8 mouse cellular contexts compared by ENCODE assay signal in genomic region chr5:149524242-149524858, GRCm38 (mm10). TPM values are rescaled to one million over a fixed set of nuclear protein-coding genes. Genes with fewer than 3 reads are reported as not detected.
DNase-seq lines count a peak whose midpoint lies in the region; ATAC-seq and TF ChIP-seq lines count a peak whose summit lies in the region.

No protein-coding gene starts in this region.

- H3K27me3 ChIP-seq in forebrain, embryonic 16.5 days (replicated peaks; ENCODE audit: control insufficient read depth, insufficient read depth, low read length) = no peaks in the 10 kb centered on the region
- no peaks in the 10 kb centered on the region for H3K27me3 ChIP-seq in lung, embryonic 14.5 days (ENCODE audit: insufficient read depth, low read length)
- H3K27me3 ChIP-seq in thymus, adult 2 months (ENCODE audit: control insufficient read depth, insufficient read depth, low read length) = no peaks in the 10 kb centered on the region

- in situ Hi-C loops in ES-E14 (cut with MboI; ENCODE audit: low sequenced_read_pairs in 2 of 2, unreplicated experiment in 2 of 2) = no loop called here

- peak overlapping the region; percentile 66; the same call in 1 of the 2 replicates for H3K9ac ChIP-seq in ES-E14 (ENCODE audit: insufficient read depth, low read depth, low read length, poor library complexity, severe bottlenecking)
- peak overlapping the region; percentile 46 for H3K9ac ChIP-seq in forebrain, embryonic 16.5 days (replicated peaks; ENCODE audit: low read depth, low read length)
- H3K9ac ChIP-seq in lung, embryonic 14.5 days = no peak overlapping the region

- peak overlapping the region; percentile 43 for H3K4me2 ChIP-seq in forebrain, embryonic 16.5 days (ENCODE audit: low read length)
- peak overlapping the region; percentile 49 for H3K4me2 ChIP-seq in lung, embryonic 14.5 days

- intact Hi-C loops in heart, postnatal 25 days (cut with DNase I) = loop anchor here (1.0 to 2.0 kb wide), 2 partner anchors 70 to 716 kb away; no protein-coding TSS in a partner anchor

- peak; percentile 79 for ATAC-seq in forebrain, embryonic 16.5 days
- peak; percentile 75 for ATAC-seq in lung, embryonic 14.5 days (ENCODE audit: insufficient read depth)

- H3K36me3 ChIP-seq in ES-E14 (ENCODE audit: control insufficient read depth, insufficient read depth, low read length, poor library complexity, severe bottlenecking) = no peaks in the 10 kb centered on the region
- no peaks in the 10 kb centered on the region for H3K36me3 ChIP-seq in forebrain, embryonic 16.5 days (ENCODE audit: control insufficient read depth, insufficient read depth)
- H3K36me3 ChIP-seq in lung, embryonic 14.5 days (ENCODE audit: insufficient read depth) = no peaks in the 10 kb centered on the region
- no peaks in the 10 kb centered on the region for H3K36me3 ChIP-seq in thymus, adult 2 months (ENCODE audit: control insufficient read depth, insufficient read depth, low read length)

- peak; percentile 99 for TF ChIP-seq CTCF in lung, embryonic 14.5 days (IDR thresholded peaks at IDR 0.05; ENCODE audit: low read depth)
- TF ChIP-seq CTCF in olfactory bulb, adult 2 months (IDR thresholded peaks at IDR 0.05; ENCODE audit: insufficient read depth, low read depth, low read length) = peak; percentile 65
- no peak for TF ChIP-seq CTCF in thymus, adult 2 months (IDR thresholded peaks at IDR 0.05; ENCODE audit: borderline replicate concordance, control insufficient read depth, extremely low read depth, insufficient read depth, low read length, poor library complexity)

- H3K4me1 ChIP-seq in ES-E14 (ENCODE audit: control insufficient read depth in 2 of 2, insufficient read depth in 2 of 2, low read length in 2 of 2, poor library complexity in 1 of 2) = peaks cover 3 to 20% of the 10 kb centered on the region in 2 experiments; a peak in 3 of 4 replicates
- peaks cover 43% of the 10 kb centered on the region for H3K4me1 ChIP-seq in forebrain, embryonic 16.5 days (replicated peaks; ENCODE audit: control insufficient read depth, insufficient read depth, low read length)
- H3K4me1 ChIP-seq in lung, embryonic 14.5 days (ENCODE audit: insufficient read depth) = peaks cover 10% of the 10 kb centered on the region
- peaks cover 24% of the 10 kb centered on the region for H3K4me1 ChIP-seq in olfactory bulb, adult 2 months (ENCODE audit: control insufficient read depth, insufficient read depth, low read length)
- peaks cover 20% of the 10 kb centered on the region for H3K4me1 ChIP-seq in thymus, adult 2 months (replicated peaks; ENCODE audit: control insufficient read depth, insufficient read depth, low read length)

- no peaks in the 10 kb centered on the region for H3K9me3 ChIP-seq in ES-E14 (ENCODE audit: control insufficient read depth, insufficient read depth, low read depth, low read length)
- no peaks in the 10 kb centered on the region for H3K9me3 ChIP-seq in forebrain, embryonic 16.5 days (ENCODE audit: control insufficient read depth, low read length)
- no peaks in the 10 kb centered on the region for H3K9me3 ChIP-seq in lung, embryonic 14.5 days (ENCODE audit: low read depth, low read length)

- 4% methylated on average over 16 of the region's 16 CpGs for WGBS in forebrain, embryonic 16.5 days
- WGBS in lung, embryonic 14.5 days = 15% methylated on average over 16 of the region's 16 CpGs
- 12% methylated on average over 16 of the region's 16 CpGs for WGBS in olfactory bulb, adult 2 months
- 46% methylated on average over 16 of the region's 16 CpGs for WGBS in thymus, adult 2 months

- no peak overlapping the region for H3K27ac ChIP-seq in ES-E14 (ENCODE audit: insufficient read depth, low read depth, low read length, poor library complexity, severe bottlenecking)
- H3K27ac ChIP-seq in forebrain, embryonic 16.5 days (ENCODE audit: low read length) = peak overlapping the region; percentile 92
- peak overlapping the region; percentile 64 for H3K27ac ChIP-seq in lung, embryonic 14.5 days (ENCODE audit: low read depth)
- peak overlapping the region; percentile 18; the same call in 1 of the 2 replicates for H3K27ac ChIP-seq in olfactory bulb, adult 2 months (ENCODE audit: insufficient read depth, low read depth, low read length)
- H3K27ac ChIP-seq in thymus, adult 2 months (ENCODE audit: control insufficient read depth, insufficient read depth, low read length) = no peak overlapping the region

- H3K4me3 ChIP-seq in ES-E14 (ENCODE audit: insufficient read depth in 1 of 2, low read depth in 1 of 2, low read length in 2 of 2, poor library complexity in 1 of 2, severe bottlenecking in 1 of 2) = peak overlapping the region; percentile 11 to 12; a peak in 3 of 4 replicates
- H3K4me3 ChIP-seq in forebrain, embryonic 16.5 days (replicated peaks; ENCODE audit: low read length) = 0 out of 2 replicates have a peak overlapping the region, but pooled peaks have one; percentile 3
- H3K4me3 ChIP-seq in lung, embryonic 14.5 days (ENCODE audit: low read depth, low read length) = no peak overlapping the region; the same call in 1 of the 2 replicates
- H3K4me3 ChIP-seq in olfactory bulb, adult 2 months (ENCODE audit: insufficient read depth, low read depth, low read length) = peak overlapping the region; percentile 8; the same call in 1 of the 2 replicates
- no peak overlapping the region for H3K4me3 ChIP-seq in thymus, adult 2 months (ENCODE audit: control insufficient read depth, insufficient read depth, low read length)

- TF ChIP-seq POLR2A in olfactory bulb, adult 2 months (IDR thresholded peaks at IDR 0.05; ENCODE audit: insufficient read depth, low read depth, low read length) = no peak
- no peak for TF ChIP-seq POLR2A in thymus, adult 2 months (IDR thresholded peaks at IDR 0.05; ENCODE audit: control insufficient read depth, extremely low read depth, insufficient read depth, low read length, poor library complexity)

- DNase-seq in ES-E14 (ENCODE audit: low read depth, low spot score) = peak; percentile 86
- peak; percentile 77 for DNase-seq in cerebellum, adult 11-12 months
- DNase-seq in heart, postnatal 25 days (ENCODE audit: low spot score) = peak; percentile 60
- DNase-seq in layer of hippocampus, adult 11-12 months (ENCODE audit: low spot score) = peak; percentile 93
- DNase-seq in lung, embryonic 14.5 days = peak; percentile 96
- DNase-seq in thymus, adult 2 months = peak; percentile 82

TF ChIP-seq in ES-E14, 5 proteins besides CTCF, POLR2A, EP300 and RAD21:
- TF ChIP-seq ZC3H11A (IDR thresholded peaks at IDR 0.05; ENCODE audit: borderline replicate concordance, low read depth, low read length) (peak; percentile 33; the same call in 1 of the 2 replicates), HCFC1 (IDR thresholded peaks at IDR 0.05; ENCODE audit: borderline replicate concordance, insufficient read depth, low read length) (no peak), ZNF384 (IDR thresholded peaks at IDR 0.05; ENCODE audit: low read depth, low read length) (no peak)

RNA-seq across cellular contexts. Expression of gene Wdr95, which starts 4.1 kb away (rescaled TPM):
- total RNA-seq in ES-E14 (2012; rRNA removed) = 1.1 and 1.5 TPM in 2 replicates
- polyA plus RNA-seq in forebrain, embryonic 16.5 days (2015; fragmentation: Nextera tagmentation; extraction: Ambion mirVana) = 0.14 and 0.19 TPM in 2 replicates
- total RNA-seq in heart, postnatal 25 days (2021) = not detected
- polyA plus RNA-seq in lung, embryonic 14.5 days (2014; fragmentation: Nextera tagmentation; extraction: Ambion mirVana) = not detected in 2 replicates
- polyA plus RNA-seq in olfactory bulb, adult 2 months (2012; ENCODE audit: insufficient read depth, insufficient read length, low replicate concordance, missing spikeins) = not detected in 2 replicates
- polyA plus RNA-seq in thymus, adult 2 months (2012; rRNA removed) = 0.18 and 0.31 TPM in 2 replicates

Comparison
In these comparisons a context has a peak if more than half of its experiments do, and no peak if none do; other contexts are left out.
1. H3K27ac ChIP-seq: peak in forebrain, embryonic 16.5 days (single experiment), lung, embryonic 14.5 days (single experiment) and olfactory bulb, adult 2 months (single experiment); none in ES-E14 (single experiment) and thymus, adult 2 months (single experiment).
2. H3K4me3 ChIP-seq: peak in ES-E14 (2 of 2), forebrain, embryonic 16.5 days (single experiment) and olfactory bulb, adult 2 months (single experiment); none in lung, embryonic 14.5 days (single experiment) and thymus, adult 2 months (single experiment).
3. Peak in every context shown above with its lines, with median percentiles within 50 percentile points of each other: DNase-seq.